Mouse (Mus musculus) forebrain, embryonic 15.5 days (tissue): ENCODE results near the gene Sgtb. TPM values are rescaled to one million over a fixed set of nuclear protein-coding genes. Genes with fewer than 3 reads are reported as not detected.
A peak's percentile ranks its signal among the peaks of the same experiment; 100 is the strongest.

ENCODE experiments used
- ATAC-seq: fragments of 200-750 bp; cut with Nextera tagmentation; replicated peaks from 2 replicates; pipeline ENCODE4 v1.8.0; 2017; ENCODE audit warnings: mild to moderate bottlenecking, moderate TSS enrichment, moderate library complexity
- H3K27ac ChIP-seq: fragments of 300-500 bp; sonication (generic); replicated peaks from 2 replicates; pipeline ENCODE4 v1.5.1; 2015; ENCODE audit warnings: mild to moderate bottlenecking, inconsistent platforms
- H3K27me3 ChIP-seq: fragments of 300-500 bp; sonication (generic); 2 replicates; pipeline ENCODE4 v1.6.1; 2015; ENCODE audit warnings: inconsistent platforms
- H3K36me3 ChIP-seq: fragments of 300-500 bp; sonication (generic); 2 replicates; pipeline ENCODE4 v1.6.1; 2015; ENCODE audit warnings: mild to moderate bottlenecking, inconsistent platforms
- H3K4me1 ChIP-seq: fragments of 300-500 bp; sonication (generic); 2 replicates; pipeline ENCODE4 v1.6.1; 2015; ENCODE audit warnings: inconsistent platforms
- H3K4me2 ChIP-seq: fragments of 300-500 bp; sonication (generic); replicated peaks from 2 replicates; pipeline ENCODE4 v1.6.1; 2015; ENCODE audit warnings: mild to moderate bottlenecking, inconsistent platforms
- H3K4me3 ChIP-seq: fragments of 300-500 bp; sonication (generic); 2 replicates; pipeline ENCODE4 v1.5.1; 2015; ENCODE audit warnings: mild to moderate bottlenecking, inconsistent platforms
- H3K9ac ChIP-seq: fragments of 300-500 bp; sonication (generic); replicated peaks from 2 replicates; pipeline ENCODE4 v1.6.1; 2015; ENCODE audit warnings: mild to moderate bottlenecking, inconsistent platforms
- H3K9me3 ChIP-seq: fragments of 300-500 bp; sonication (generic); 2 replicates; pipeline ENCODE4 v1.6.1; 2016; ENCODE audit warnings: inconsistent platforms
- WGBS: fragments of 180-500 bp; shearing (Covaris S2); methylation state at CpG from one replicate; pipeline ENCODE4 v1.1.7; 2015; ENCODE audit warnings: mixed read lengths; 5-methylcytosine and 5-hydroxymethylcytosine counted together
- polyA plus RNA-seq: library from polyadenylated mRNA; unstranded; fragments of >200 nt; fragmentation: Nextera tagmentation; extraction: Ambion mirVana; gene quantifications from 2 replicates; pipeline ENCODE4 v1.2.1, GENCODE M21; 2015

The Sgtb gene
- polyA plus RNA-seq, 1 experiment from 2014 or later, result 34.4 TPM

GRCm38 (mm10) chr13:104084600-104084999 lies 24.9 kb upstream of the Sgtb start:
- Histone ChIP-seq H3K4me3 (no peak overlapping the region), H3K9ac (no peak overlapping the region), H3K27me3 (no peaks in the 10 kb centered on the region), H3K27ac (no peak overlapping the region), H3K4me1 (no peaks in the 10 kb centered on the region), H3K4me2 (no peak overlapping the region), H3K36me3 (no peaks in the 10 kb centered on the region), H3K9me3 (no peaks in the 10 kb centered on the region)
- no peak for ATAC-seq
- WGBS, result 72% methylated on average over 2 of the region's 2 CpGs

GRCm38 (mm10) chr13:104089387-104089786 lies 20.2 kb upstream of the Sgtb start:
- no peaks in the 10 kb centered on the region for H3K4me1 ChIP-seq
- no peak overlapping the region for H3K4me2 ChIP-seq
- H3K36me3 ChIP-seq, result no peaks in the 10 kb centered on the region
- H3K9ac ChIP-seq, result no peak overlapping the region
- peak; percentile 54; the same call in 1 of the 2 replicates for ATAC-seq
- no peaks in the 10 kb centered on the region for H3K9me3 ChIP-seq
- no peak overlapping the region for H3K27ac ChIP-seq
- 10% methylated on average over 1 of the region's 1 CpGs for WGBS
- H3K27me3 ChIP-seq, result no peaks in the 10 kb centered on the region
- H3K4me3 ChIP-seq, result no peak overlapping the region

GRCm38 (mm10) chr13:104091734-104092133 lies 17.8 kb upstream of the Sgtb start:
- no peaks in the 10 kb centered on the region for H3K36me3 ChIP-seq
- no peak overlapping the region for H3K4me3 ChIP-seq
- no peak overlapping the region for H3K9ac ChIP-seq
- H3K4me2 ChIP-seq, result no peak overlapping the region
- no peak for ATAC-seq
- H3K27me3 ChIP-seq, result no peaks in the 10 kb centered on the region
- no peak overlapping the region for H3K27ac ChIP-seq
- 21% methylated on average over 1 of the region's 1 CpGs for WGBS
- H3K4me1 ChIP-seq, result no peaks in the 10 kb centered on the region
- no peaks in the 10 kb centered on the region for H3K9me3 ChIP-seq

- H3K4me3 ChIP-seq, result no peak overlapping the region
- 83% methylated on average over 11 of the region's 11 CpGs for WGBS
- no peaks in the 10 kb centered on the region for H3K9me3 ChIP-seq
- H3K27me3 ChIP-seq, result no peaks in the 10 kb centered on the region
- H3K36me3 ChIP-seq, result no peaks in the 10 kb centered on the region
- ATAC-seq, result no peak
- H3K27ac ChIP-seq, result no peak overlapping the region
- H3K9ac ChIP-seq, result no peak overlapping the region
- H3K4me1 ChIP-seq, result no peaks in the 10 kb centered on the region
- no peak overlapping the region for H3K4me2 ChIP-seq
These were observed 14.8 kb upstream of the Sgtb start for GRCm38 (mm10) chr13:104094531-104095385.

GRCm38 (mm10) chr13:104095955-104096354 lies 13.6 kb upstream of the Sgtb start:
- H3K4me3 ChIP-seq, result no peak overlapping the region
- H3K4me2 ChIP-seq, result no peak overlapping the region
- no peak overlapping the region for H3K9ac ChIP-seq
- no peak overlapping the region for H3K27ac ChIP-seq
- no peak for ATAC-seq
- H3K36me3 ChIP-seq, result no peaks in the 10 kb centered on the region
- H3K9me3 ChIP-seq, result no peaks in the 10 kb centered on the region
- H3K4me1 ChIP-seq, result no peaks in the 10 kb centered on the region
- H3K27me3 ChIP-seq, result no peaks in the 10 kb centered on the region
- 64% methylated on average over 7 of the region's 7 CpGs for WGBS

DNA sequence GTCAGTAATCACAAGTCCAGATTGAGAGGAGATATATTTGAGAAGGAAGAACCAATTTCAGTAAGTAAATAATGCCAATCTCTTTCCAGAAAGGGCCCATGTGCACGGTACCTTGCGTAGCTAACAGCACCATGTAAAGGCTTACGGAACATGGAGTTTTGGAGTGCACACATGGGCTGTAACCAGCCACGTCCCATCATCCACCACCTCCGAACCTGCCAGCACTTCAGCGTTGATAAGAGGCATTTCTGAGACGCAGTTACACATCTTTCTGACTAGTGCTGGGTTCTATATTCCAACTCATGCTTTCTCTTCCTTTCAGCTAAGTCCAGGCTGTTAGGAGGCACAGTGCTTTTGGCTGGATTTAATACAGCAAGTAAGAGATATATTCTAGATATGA lies 12.4 kb upstream of the Sgtb start:
- Histone ChIP-seq H3K27me3 (no peaks in the 10 kb centered on the region), H3K4me1 (no peaks in the 10 kb centered on the region), H3K36me3 (no peaks in the 10 kb centered on the region), H3K4me3 (no peak overlapping the region), H3K9me3 (no peaks in the 10 kb centered on the region), H3K4me2 (no peak overlapping the region), H3K9ac (no peak overlapping the region), H3K27ac (no peak overlapping the region)
- no peak for ATAC-seq
- 96% methylated on average over 7 of the region's 7 CpGs for WGBS

DNA sequence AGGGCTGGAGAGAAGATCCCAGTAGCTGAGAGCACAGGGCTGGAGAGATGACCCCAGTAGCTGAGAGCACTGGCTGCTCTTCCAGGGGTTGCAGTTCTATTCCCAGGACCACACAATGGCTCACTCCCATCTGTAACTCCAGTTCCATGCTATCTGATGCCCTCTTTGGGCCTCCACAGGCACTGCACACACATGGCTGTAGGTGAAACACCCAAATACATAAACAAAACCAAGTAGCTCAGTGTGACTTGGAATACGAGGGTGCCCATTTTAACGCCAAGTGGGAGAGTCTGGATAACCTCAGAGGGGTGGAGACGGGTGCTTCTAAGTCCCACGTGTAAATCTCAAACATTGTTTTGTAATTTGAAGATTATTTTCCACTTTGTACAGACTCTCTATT lies 9.1 kb upstream of the Sgtb start:
- H3K9me3 ChIP-seq, result no peaks in the 10 kb centered on the region
- no peak for ATAC-seq
- no peak overlapping the region for H3K9ac ChIP-seq
- H3K4me2 ChIP-seq, result no peak overlapping the region
- no peak overlapping the region for H3K4me3 ChIP-seq
- H3K4me1 ChIP-seq, result no peaks in the 10 kb centered on the region
- H3K36me3 ChIP-seq, result no peaks in the 10 kb centered on the region
- 89% methylated on average over 4 of the region's 4 CpGs for WGBS
- H3K27ac ChIP-seq, result no peak overlapping the region
- no peaks in the 10 kb centered on the region for H3K27me3 ChIP-seq

DNA sequence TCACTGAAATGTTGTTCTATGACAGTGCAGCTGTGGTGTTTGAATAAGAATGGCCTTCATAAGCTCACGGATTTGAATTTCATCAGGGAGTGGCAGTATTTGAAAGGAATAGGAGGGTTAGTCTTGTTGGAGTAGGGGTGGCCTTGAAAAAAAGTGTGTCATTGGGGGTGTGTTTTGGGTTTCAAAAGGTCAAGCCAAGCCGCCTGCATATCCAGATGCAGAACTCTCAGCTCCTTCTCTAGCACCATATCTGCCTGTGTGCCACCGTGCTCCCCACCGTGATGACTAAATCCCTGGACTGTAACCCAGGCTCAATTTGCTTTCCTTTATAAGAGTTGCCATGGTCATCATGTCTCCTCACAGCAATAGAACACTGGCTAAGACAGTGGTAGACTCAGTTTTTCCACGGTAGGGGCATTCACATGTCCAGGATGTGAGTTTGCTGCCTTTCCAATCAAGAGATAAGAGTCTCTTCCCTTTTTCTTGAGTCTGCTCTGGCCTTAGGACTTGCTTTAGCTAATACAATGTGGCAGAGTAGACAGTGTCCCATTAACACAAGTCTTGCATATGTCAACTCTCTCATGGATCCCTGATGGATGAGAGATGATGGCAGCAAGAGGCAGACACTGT lies 7.8 kb upstream of the Sgtb start:
- no peaks in the 10 kb centered on the region for H3K27me3 ChIP-seq
- no peaks in the 10 kb centered on the region for H3K9me3 ChIP-seq
- no peak for ATAC-seq
- no peak overlapping the region for H3K4me2 ChIP-seq
- H3K27ac ChIP-seq, result no peak overlapping the region
- H3K4me1 ChIP-seq, result no peaks in the 10 kb centered on the region
- H3K9ac ChIP-seq, result no peak overlapping the region
- 94% methylated on average over 5 of the region's 5 CpGs for WGBS
- H3K4me3 ChIP-seq, result no peak overlapping the region
- no peaks in the 10 kb centered on the region for H3K36me3 ChIP-seq

DNA sequence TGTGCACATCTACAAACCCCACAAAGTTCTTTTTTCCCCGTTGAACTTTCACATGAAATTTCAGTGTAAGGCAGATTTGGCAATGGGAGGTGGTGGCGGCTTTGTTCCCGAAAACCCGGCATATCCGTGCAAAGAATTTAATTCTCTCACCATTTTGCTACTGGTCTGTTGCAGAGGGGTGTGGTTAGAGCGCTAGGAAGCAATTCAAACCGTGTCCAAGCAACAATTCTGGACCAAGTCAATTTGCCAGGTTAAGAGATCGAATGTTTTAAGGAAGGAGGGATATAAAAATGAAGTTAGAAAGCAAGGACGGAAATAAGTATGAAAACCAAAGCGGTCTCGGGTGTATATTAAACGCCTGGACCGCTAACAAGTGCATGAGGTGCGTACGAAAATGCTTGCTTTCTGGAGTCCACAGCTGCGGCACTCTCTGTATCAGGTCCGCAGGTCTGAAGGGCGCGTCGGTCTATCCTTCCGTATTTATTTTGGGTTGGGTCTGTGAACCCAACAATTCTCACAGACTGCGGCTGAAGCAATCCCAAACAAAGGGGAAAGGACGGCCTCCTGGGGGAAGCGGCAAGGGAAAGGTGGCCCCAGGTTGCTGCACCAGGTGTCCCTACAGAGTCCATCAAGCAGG lies 772 bp upstream of the Sgtb start:
- H3K4me1 ChIP-seq, result peaks cover 26% of the 10 kb centered on the region
- under 1% methylated on average over 24 of the region's 24 CpGs for WGBS
- peaks cover 1% of the 10 kb centered on the region; the same call in 1 of the 2 replicates for H3K36me3 ChIP-seq
- peak overlapping the region; percentile 60 for H3K27ac ChIP-seq
- H3K9me3 ChIP-seq, result no peaks in the 10 kb centered on the region
- peak overlapping the region; percentile 64 for H3K9ac ChIP-seq
- ATAC-seq, result peak; percentile 9
- no peaks in the 10 kb centered on the region for H3K27me3 ChIP-seq
- H3K4me2 ChIP-seq, result peak overlapping the region; percentile 91
- peak overlapping the region; percentile 83 for H3K4me3 ChIP-seq

DNA sequence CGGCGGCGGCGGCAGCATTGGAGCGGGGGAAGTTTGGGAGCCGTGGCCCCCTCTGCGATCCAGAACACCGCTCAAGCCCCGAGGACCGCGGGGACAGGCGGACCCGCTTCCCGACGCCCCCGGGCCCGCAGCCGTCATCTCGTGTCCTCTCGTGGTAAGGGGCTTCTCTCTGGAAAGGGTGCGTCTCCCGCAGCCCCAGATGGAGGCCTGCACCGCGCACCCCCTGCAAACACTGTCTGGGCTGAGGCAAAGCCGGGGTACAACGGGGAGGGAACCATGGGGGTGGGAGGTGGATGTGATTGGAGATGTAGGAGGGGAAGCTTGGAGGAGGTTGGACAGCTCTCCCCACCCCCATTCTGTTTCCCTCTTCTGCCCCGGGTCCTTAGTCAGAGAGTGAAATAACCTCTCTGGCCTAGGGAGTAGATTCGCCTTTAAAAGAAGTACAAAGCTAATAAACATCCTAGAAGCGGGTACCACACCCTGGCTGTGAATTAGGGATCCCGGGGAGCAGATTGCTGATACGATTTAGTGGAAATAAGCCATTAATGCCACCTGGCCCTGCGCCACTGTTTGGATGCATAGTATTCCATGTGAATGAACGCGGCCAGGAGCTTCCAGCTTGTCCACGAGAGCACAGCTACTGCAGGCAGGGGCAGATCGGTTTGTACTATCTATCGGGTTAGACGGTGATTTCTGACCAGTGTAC lies 428 bp downstream of the Sgtb start:
- peak; percentile 85 for ATAC-seq

DNA sequence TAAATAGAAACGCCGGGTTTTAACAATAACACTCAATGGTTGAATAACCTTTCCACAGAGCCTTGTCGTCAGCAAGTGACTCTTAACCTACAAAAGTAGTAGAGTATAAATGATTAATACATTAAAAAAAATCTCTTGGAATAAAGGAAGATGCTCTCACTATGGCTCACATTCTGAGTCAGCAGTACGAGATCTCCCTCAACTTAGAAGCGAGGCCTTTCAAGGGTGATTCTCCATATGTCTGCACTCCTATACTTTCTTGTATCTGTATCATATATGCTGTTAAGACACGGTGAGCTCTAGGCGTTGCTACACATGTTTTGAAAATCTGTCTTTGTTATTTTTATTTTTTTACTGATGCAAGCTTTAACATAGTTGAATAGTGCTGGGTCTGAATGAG lies 985 bp downstream of the Sgtb start:
- 33% methylated on average over 7 of the region's 7 CpGs for WGBS

More for the DNA sequence above, 428 bp downstream of the Sgtb start:
- H3K9me3 ChIP-seq, result no peaks in the 10 kb centered on the region
- WGBS, result under 1% methylated on average over 30 of the region's 38 CpGs
- H3K9ac ChIP-seq, result peak overlapping the region; percentile 74
- H3K27me3 ChIP-seq, result no peaks in the 10 kb centered on the region
- H3K4me3 ChIP-seq, result peak overlapping the region; percentile 83
- peak overlapping the region; percentile 91 for H3K4me2 ChIP-seq
- H3K36me3 ChIP-seq, result peaks cover 9% of the 10 kb centered on the region; the same call in 1 of the 2 replicates
- peaks cover 26% of the 10 kb centered on the region for H3K4me1 ChIP-seq
- H3K27ac ChIP-seq, result peak overlapping the region; percentile 88

More for the DNA sequence above, 985 bp downstream of the Sgtb start:
- no peaks in the 10 kb centered on the region for H3K27me3 ChIP-seq
- ATAC-seq, result no peak
- peaks cover 11% of the 10 kb centered on the region; the same call in 1 of the 2 replicates for H3K36me3 ChIP-seq
- H3K4me1 ChIP-seq, result peaks cover 26% of the 10 kb centered on the region
- H3K9me3 ChIP-seq, result no peaks in the 10 kb centered on the region
- H3K4me2 ChIP-seq, result peak overlapping the region; percentile 91
- H3K27ac ChIP-seq, result peak overlapping the region; percentile 88
- H3K4me3 ChIP-seq, result peak overlapping the region; percentile 83
- peak overlapping the region; percentile 74 for H3K9ac ChIP-seq
